Mouse (Mus musculus) adipocyte (in vitro differentiated cells): ENCODE results near the gene Gpr1.
"Not testable (repeated sequence)": the region's sequence is repeated elsewhere in the genome, so short reads cannot be mapped to it uniquely, and the experiment has no call there.

ENCODE experiments used
- DNase-seq: peaks from one replicate; pipeline ENCODE4 v3.0.0-alpha.2; 2016; ENCODE audit warnings: low spot score

The Gpr1 gene

GRCm38 (mm10) chr1:63180575-63180974 lies 33.8 kb downstream of the Gpr1 start:
- not testable (repeated sequence) for DNase-seq

GRCm38 (mm10) chr1:63180122-63180521 lies 34.2 kb downstream of the Gpr1 start:
- DNase-seq = no peak

GRCm38 (mm10) chr1:63178308-63178707 lies 36.0 kb downstream of the Gpr1 start:
- DNase-seq = peak; percentile 39

DNA sequence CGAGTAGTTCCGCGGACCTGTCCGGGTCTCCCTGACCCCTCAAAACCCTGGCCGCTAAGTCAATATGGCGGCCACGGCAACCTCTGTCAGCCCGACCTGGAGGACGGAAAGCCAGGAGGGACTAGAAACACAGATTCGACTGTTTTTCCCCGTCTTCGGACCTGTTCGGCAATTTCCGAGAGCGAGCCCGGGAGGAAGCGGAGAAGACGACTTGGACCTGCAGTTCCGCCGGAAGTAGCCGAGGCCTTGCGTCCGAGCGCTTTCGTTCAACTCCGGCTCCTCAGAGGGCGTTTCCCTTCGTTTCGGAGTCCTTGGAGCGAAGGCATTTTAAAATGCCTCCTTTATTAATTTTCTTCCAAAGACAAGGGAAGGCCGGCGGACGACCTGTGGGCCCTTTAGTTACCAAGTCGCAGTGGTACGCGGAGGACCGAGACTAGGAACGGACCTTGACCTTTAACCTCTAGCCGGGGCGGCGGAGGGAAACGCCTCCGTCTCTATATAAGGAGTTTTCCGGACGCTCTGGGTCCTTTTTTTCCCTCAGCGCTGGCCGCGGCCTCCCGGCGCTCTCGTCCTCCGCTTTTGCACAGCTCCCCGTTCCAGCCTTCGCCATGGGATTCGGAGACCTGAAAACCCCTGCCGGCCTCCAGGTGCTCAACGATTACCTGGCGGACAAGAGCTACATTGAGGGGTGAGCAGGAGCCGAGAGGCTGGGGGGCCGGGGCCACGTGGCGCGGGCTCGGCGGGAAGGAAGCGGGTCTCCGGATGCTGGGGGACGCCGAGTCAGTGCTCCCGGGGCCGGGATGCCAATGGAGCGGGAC lies 37.5 kb downstream of the Gpr1 start, which contains the start of the genes Eef1b2 and Ndufs1:
Gene Eef1b2, plus strand, starts transcription at position 222 of the 818 bp plus-strand sequence.
Gene Ndufs1, minus strand, starts transcription at position 230 of the 818 bp plus-strand sequence.
- peak; percentile 98 for DNase-seq

- DNase-seq = no peak
Observed at GRCm38 (mm10) chr1:63176259-63176603, 38.1 kb downstream of the Gpr1 start.

DNA sequence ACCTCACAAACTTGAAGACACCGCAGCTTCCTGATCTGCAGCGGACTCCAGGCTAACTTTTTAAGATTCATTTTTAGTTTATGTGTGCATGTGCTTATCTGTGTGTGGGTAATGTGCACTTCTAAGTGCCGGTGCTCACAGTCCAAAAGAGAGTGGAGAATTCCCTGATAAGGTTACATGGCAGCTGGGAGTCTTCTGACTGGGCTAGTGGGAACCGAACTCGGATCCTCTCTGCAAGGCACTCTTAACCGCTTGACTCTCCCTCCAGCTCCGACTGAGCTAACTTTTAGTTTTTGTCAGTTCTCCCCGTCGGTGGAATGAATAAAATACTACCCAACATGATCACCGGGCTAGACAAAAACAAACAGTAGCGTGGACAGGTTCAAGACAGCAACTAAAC lies 38.5 kb downstream of the Gpr1 start:
- no peak for DNase-seq

DNA sequence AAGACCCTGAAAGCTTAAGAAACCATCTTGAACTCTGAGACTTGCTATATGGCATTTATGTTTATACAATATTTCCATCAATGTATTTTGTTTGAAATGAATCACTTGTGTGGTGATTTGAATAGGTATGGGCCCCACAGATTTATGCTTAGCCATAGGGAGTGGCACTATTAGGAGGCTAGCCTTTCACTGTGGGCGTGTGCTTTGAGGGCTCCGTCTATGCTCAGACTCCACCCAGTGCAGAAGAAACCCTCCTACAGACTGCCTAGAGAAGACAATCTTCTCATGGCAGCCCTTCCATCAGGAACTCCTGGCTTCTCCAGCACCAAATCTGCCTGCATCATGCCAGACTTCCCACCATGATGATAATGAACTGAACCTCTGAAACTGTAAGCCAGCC lies 45.7 kb downstream of the Gpr1 start:
- DNase-seq = no peak

DNA sequence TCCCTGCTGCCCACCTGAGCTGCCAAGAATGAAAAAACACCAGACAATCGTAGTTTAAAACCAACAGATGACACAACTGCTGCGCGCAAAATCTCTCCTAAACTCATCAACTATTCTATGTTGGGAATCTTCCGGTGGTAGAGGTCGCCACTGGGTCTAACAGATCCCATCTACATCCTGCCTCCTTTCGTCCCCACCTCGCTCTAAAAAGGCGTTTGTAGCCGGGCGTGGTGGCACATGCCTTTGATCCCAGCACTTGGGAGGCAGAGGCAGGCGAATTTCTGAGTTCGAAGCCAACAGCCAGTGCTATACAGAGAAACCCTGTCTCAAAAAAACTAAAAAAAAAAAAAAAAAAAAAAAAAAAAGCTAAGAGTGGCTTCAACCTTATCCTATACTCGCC lies 74.1 kb downstream of the Gpr1 start:
- DNase-seq = no peak

DNA sequence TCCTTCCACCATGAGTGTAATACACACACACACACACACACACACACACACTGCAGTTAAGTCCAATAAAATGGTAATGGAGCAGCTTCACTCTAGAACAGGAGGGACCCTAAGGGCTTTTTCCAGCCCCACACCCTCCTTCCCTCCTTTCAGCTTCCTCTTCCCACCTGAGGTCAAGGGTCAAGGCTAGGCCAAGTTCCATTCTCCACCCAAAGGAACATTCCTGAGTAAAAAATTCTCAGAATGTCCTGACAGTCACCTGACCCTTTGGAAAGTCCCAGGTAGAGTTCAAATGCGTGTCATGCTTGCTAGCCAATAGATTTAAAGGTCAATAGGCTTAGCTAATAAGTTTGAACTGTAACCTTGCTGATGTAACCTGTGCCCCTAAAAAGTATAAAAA lies 75.8 kb downstream of the Gpr1 start:
- DNase-seq = not testable (repeated sequence)

- no peak for DNase-seq
Observed at GRCm38 (mm10) chr1:63137971-63138370, 76.4 kb downstream of the Gpr1 start.

GRCm38 (mm10) chr1:63134530-63134929 lies 79.8 kb downstream of the Gpr1 start:
- DNase-seq = no peak
